Mouse (Mus musculus) CH12.LX (cell line): ENCODE measurements around the gene Dennd5b. TPM values are rescaled to one million over a fixed set of nuclear protein-coding genes. Genes with fewer than 3 reads are reported as not detected.
A peak's percentile ranks its signal among the peaks of the same experiment; 100 is the strongest.

Experiments
- DNase-seq: peaks from one replicate; pipeline ENCODE4 v3.0.0-alpha.2; 2013; ENCODE audit errors: extremely low read depth
- H3K27ac ChIP-seq: 2 replicates; pipeline ENCODE4 v1.5.1; 2012; ENCODE audit warnings: low read depth, mild to moderate bottlenecking, control low read depth, moderate library complexity; ENCODE audit not compliant: insufficient read depth
- H3K27me3 ChIP-seq: replicated peaks from 2 replicates; pipeline ENCODE3; 2012; ENCODE audit warnings: inconsistent platforms
- H3K36me3 ChIP-seq, 2 experiments: replicated peaks in 1 of 2; 2 replicates each; pipeline versions ENCODE3 to v1.6.1; 2012; ENCODE audit warnings: inconsistent platforms in 1 of 2, low read length in 1 of 2, mild to moderate bottlenecking in 1 of 2, mixed read lengths in 1 of 2, moderate library complexity in 1 of 2; ENCODE audit not compliant: control insufficient read depth in 1 of 2, insufficient read depth in 1 of 2
- H3K4me1 ChIP-seq, 2 experiments: 2 replicates each; pipeline ENCODE4 v1.6.1; 2012; ENCODE audit warnings: inconsistent platforms in 1 of 2, moderate library complexity in 1 of 2; ENCODE audit not compliant: insufficient read depth in 2 of 2, control insufficient read depth in 1 of 2
- H3K4me2 ChIP-seq: 2 replicates; pipeline ENCODE4 v1.6.1; 2012; ENCODE audit warnings: low read depth, mild to moderate bottlenecking, control low read depth; ENCODE audit not compliant: poor library complexity, insufficient read depth, severe bottlenecking
- H3K4me3 ChIP-seq, 3 experiments: fragments of 150-350 bp in 1 of 3; sonication (generic) in 1 of 3; replicated peaks in 1 of 3; 2 replicates each; pipeline versions ENCODE3 to v1.5.1; 2011 to 2012; ENCODE audit warnings: low read depth in 2 of 3, low read length in 2 of 3, mild to moderate bottlenecking in 2 of 3, moderate library complexity in 2 of 3, control low read depth in 1 of 3, improper control_type of control experiment in 1 of 3, inconsistent platforms in 1 of 3, mixed read lengths in 1 of 3; ENCODE audit not compliant: poor library complexity in 1 of 3
- H3K79me2 ChIP-seq: replicated peaks from 2 replicates; pipeline ENCODE4 v1.6.1; 2012; ENCODE audit warnings: mild to moderate bottlenecking, moderate library complexity; ENCODE audit not compliant: control insufficient read depth, poor library complexity, insufficient read depth, severe bottlenecking; ENCODE audit errors: extremely low read depth
- H3K9ac ChIP-seq: 2 replicates; pipeline ENCODE4 v1.6.1; 2012; ENCODE audit warnings: low read depth, mild to moderate bottlenecking, control low read depth, moderate library complexity; ENCODE audit not compliant: insufficient read depth
- H3K9me3 ChIP-seq: replicated peaks from 2 replicates; pipeline ENCODE3; 2012; ENCODE audit warnings: low read length, inconsistent platforms, mixed read lengths
- BHLHE40 ChIP-seq: IDR thresholded peaks from 2 replicates; pipeline ENCODE4 v1.6.1; 2011; ENCODE audit warnings: mild to moderate bottlenecking, low read depth, low read length, improper control_type of control experiment
- CTCF ChIP-seq, 2 experiments: IDR thresholded peaks in 1 of 2; conservative IDR thresholded peaks in 1 of 2; 2 replicates each; pipeline ENCODE4 v1.5.1; 2011 to 2012; ENCODE audit warnings: low read depth in 2 of 2, low read length in 2 of 2, improper control_type of control experiment in 1 of 2, inconsistent platforms in 1 of 2, mild to moderate bottlenecking in 1 of 2, moderate library complexity in 1 of 2
- E2F4 ChIP-seq: IDR thresholded peaks from 2 replicates; pipeline ENCODE4 v1.6.1; 2011; ENCODE audit warnings: low read depth, low read length, improper control_type of control experiment; ENCODE audit not compliant: insufficient replicate concordance
- ELF1 ChIP-seq: IDR thresholded peaks from 2 replicates; pipeline ENCODE4 v1.6.1; 2014; ENCODE audit warnings: low read depth, mild to moderate bottlenecking, inconsistent platforms, low read length, improper control_type of control experiment
- ETS1 ChIP-seq: conservative IDR thresholded peaks from 2 replicates; pipeline ENCODE4 v1.6.1; 2012; ENCODE audit warnings: low read depth, mild to moderate bottlenecking, inconsistent platforms, low read length, improper control_type of control experiment, moderate library complexity
- HCFC1 ChIP-seq: IDR thresholded peaks from 2 replicates; pipeline ENCODE4 v1.6.1; 2012; ENCODE audit warnings: low read depth, mild to moderate bottlenecking, inconsistent platforms, low read length, improper control_type of control experiment
- MAZ ChIP-seq: IDR thresholded peaks from 2 replicates; pipeline ENCODE4 v1.6.1; 2012; ENCODE audit warnings: low read depth, mild to moderate bottlenecking, inconsistent platforms, low read length, improper control_type of control experiment, moderate library complexity
- MXI1 ChIP-seq: IDR thresholded peaks from 2 replicates; pipeline ENCODE4 v1.6.1; 2011; ENCODE audit warnings: mild to moderate bottlenecking, low read depth, low read length, improper control_type of control experiment
- MYC ChIP-seq: IDR thresholded peaks from 2 replicates; pipeline ENCODE4 v1.6.1; 2011; ENCODE audit warnings: low read depth, mild to moderate bottlenecking, improper control_type of control experiment, low read length
- NRF1 ChIP-seq: IDR thresholded peaks from 2 replicates; pipeline ENCODE4 v1.6.1; 2014; ENCODE audit warnings: low read depth, mild to moderate bottlenecking, inconsistent platforms, low read length, improper control_type of control experiment, moderate library complexity
- SIN3A ChIP-seq: IDR thresholded peaks from 2 replicates; pipeline ENCODE4 v1.6.1; 2012; ENCODE audit warnings: low read length, improper control_type of control experiment, inconsistent platforms
- TCF12 ChIP-seq: IDR thresholded peaks from 2 replicates; pipeline ENCODE4 v1.6.1; 2014; ENCODE audit warnings: low read depth, mild to moderate bottlenecking, inconsistent platforms, low read length, improper control_type of control experiment
- USF2 ChIP-seq: conservative IDR thresholded peaks from 2 replicates; pipeline ENCODE4 v1.6.1; 2011; ENCODE audit warnings: low read depth, low read length, improper control_type of control experiment
- ZC3H11A ChIP-seq: IDR thresholded peaks from 2 replicates; pipeline ENCODE4 v1.6.1; 2012; ENCODE audit warnings: low read depth, mild to moderate bottlenecking, inconsistent platforms, low read length, improper control_type of control experiment
- ZKSCAN1 ChIP-seq: IDR thresholded peaks from 2 replicates; pipeline ENCODE4 v1.6.1; 2012; ENCODE audit warnings: low read depth, inconsistent platforms, low read length, improper control_type of control experiment, borderline replicate concordance
- ZMIZ1 ChIP-seq: IDR thresholded peaks from 2 replicates; pipeline ENCODE4 v1.6.1; 2012; ENCODE audit warnings: low read depth, mild to moderate bottlenecking, inconsistent platforms, low read length, improper control_type of control experiment
- ZNF384 ChIP-seq: IDR thresholded peaks from 2 replicates; pipeline ENCODE4 v1.6.1; 2012; ENCODE audit warnings: low read depth, low read length, improper control_type of control experiment, inconsistent platforms
- dilution Hi-C: fragments of 300-500 bp; cut with MboI; formaldehyde crosslinking; loops from 2 replicates; pipeline ENCODE4 v1.14.3; 2020; ENCODE audit warnings: low sequenced_read_pairs; ENCODE audit not compliant: extremely low pct_unique_long_range_greater_than_20kb, extremely low pct_ligation_motif_present
- in situ Hi-C: fragments of 300-500 bp; cut with MboI; formaldehyde crosslinking; loops from 3 replicates; pipeline ENCODE4 v1.14.3; 2019; ENCODE audit warnings: low sequenced_read_pairs, low pct_ligation_motif_present, low pct_unique_long_range_greater_than_20kb, mixed read lengths
- polyA plus RNA-seq: library from polyadenylated mRNA; unstranded; fragments of >175 nt; gene quantifications from 2 replicates; pipeline ENCODE4 v1.2.1, GENCODE M21; 2012; ENCODE audit warnings: low read depth; ENCODE audit not compliant: insufficient read length
- total RNA-seq, 2 experiments: library from RNA; depleted of rRNA; stranded (reverse); fragments of 300-350 nt in 1 of 2; fragments of >200 nt in 1 of 2; gene quantifications; 2 replicates each; pipeline ENCODE4 v1.2.3; 2012 to 2014

The Dennd5b gene
- total and polyA plus RNA-seq, 3 experiments: 1.6 to 3.1 (median 2.2) TPM

DNA sequence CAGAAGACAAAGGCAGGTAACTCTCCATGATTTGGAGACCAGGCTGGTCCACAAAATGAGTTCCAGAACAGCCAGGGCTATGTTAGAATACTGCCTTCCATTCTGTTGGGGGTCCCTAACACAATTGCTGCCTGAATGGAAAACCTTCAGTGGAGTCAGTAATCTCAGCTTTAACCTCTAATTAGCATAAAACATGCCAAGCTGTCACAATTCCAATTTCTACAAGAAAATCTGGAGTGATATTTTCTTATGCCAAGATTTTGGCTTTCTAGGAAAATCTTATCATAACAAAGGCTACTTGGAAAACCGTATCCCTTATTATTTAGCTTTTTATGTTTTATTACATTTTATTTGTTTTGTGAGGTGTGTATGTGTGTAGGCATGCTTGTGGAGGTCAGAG is 2.0 kb upstream of the Dennd5b start:
- peaks cover 3% of the 10 kb centered on the region for H3K9me3 ChIP-seq
- H3K9ac ChIP-seq: no peak overlapping the region
- no peak for TF ChIP-seq HCFC1
- no peak for TF ChIP-seq ZKSCAN1
- no peak for TF ChIP-seq MYC
- TF ChIP-seq ZNF384: no peak
- TF ChIP-seq SIN3A: no peak
- TF ChIP-seq ZC3H11A: no peak
- TF ChIP-seq NRF1: no peak
- no peak for TF ChIP-seq TCF12
- TF ChIP-seq ELF1: no peak
- no peak for TF ChIP-seq BHLHE40
- TF ChIP-seq ZMIZ1: no peak
- TF ChIP-seq E2F4: no peak
- no peak for TF ChIP-seq USF2
- TF ChIP-seq MAZ: no peak
- TF ChIP-seq ETS1: no peak
- H3K79me2 ChIP-seq: peaks cover 9% of the 10 kb centered on the region; the same call in 1 of the 2 replicates
- in situ Hi-C loops: loop anchor here (25.0 kb wide), 1 partner anchor 166 kb away; the partner anchor contains the start of gene Sinhcaf
- H3K4me1 ChIP-seq: peaks cover 0 to 8% of the 10 kb centered on the region in 2 experiments; a peak in 2 of 4 replicates
- dilution Hi-C loops: no loop called here
- DNase-seq: no peak
- no peak overlapping the region for H3K4me2 ChIP-seq
- H3K27ac ChIP-seq: no peak overlapping the region
- peaks cover 30% of the 10 kb centered on the region for H3K27me3 ChIP-seq
- H3K4me3 ChIP-seq: no peak overlapping the region
- no peaks in the 10 kb centered on the region for H3K36me3 ChIP-seq

DNA sequence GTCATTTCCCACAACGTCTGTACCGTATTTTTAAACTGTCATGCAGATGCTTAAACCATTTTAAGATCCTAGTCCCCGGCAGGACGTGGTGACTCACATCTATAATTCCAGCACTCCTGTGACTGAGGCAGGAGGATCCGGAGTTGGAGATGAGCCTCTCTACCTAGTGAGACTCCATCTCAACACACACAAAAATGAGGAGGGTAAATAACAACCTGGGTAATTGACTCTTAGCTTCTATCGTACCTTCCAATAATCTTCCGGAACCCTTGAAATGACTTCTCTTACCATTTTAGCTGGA is 413 bp upstream of the Dennd5b start:
- no peak for DNase-seq
- TF ChIP-seq CTCF (conservative IDR thresholded peaks at IDR 0.05 in 1 of 2, IDR thresholded peaks at IDR 0.05 in 1 of 2; ENCODE audit: low read depth in 2 of 2, low read length in 2 of 2) (no peak), MXI1 (0 out of 2 replicates have a peak, but pooled peaks have one; percentile 5)
- dilution Hi-C loops: no loop called here

More for the DNA sequence above, 413 bp upstream of the Dennd5b start:
- Histone ChIP-seq H3K27ac (no peak overlapping the region), H3K9me3 (peaks cover 3% of the 10 kb centered on the region), H3K4me2 (peak overlapping the region; percentile 54), H3K9ac (peak overlapping the region; percentile 57), H3K27me3 (peaks cover 30% of the 10 kb centered on the region), H3K4me3 (peak overlapping the region; percentile 72 to 77 (median 75)), H3K36me3 (no peaks in the 10 kb centered on the region), H3K79me2 (peaks cover 14% of the 10 kb centered on the region; the same call in 1 of the 2 replicates), H3K4me1 (peaks cover 0 to 13% of the 10 kb centered on the region in 2 experiments; a peak in 2 of 4 replicates)
- in situ Hi-C loops: loop anchor here (25.0 kb wide), 1 partner anchor 165 kb away; the partner anchor contains the start of gene Sinhcaf
